Mouse (Mus musculus) forebrain, embryonic 13.5 days (tissue): ENCODE measurements around the gene Asgr2. TPM values are rescaled to one million over a fixed set of nuclear protein-coding genes. Genes with fewer than 3 reads are reported as not detected.
"Not testable (repeated sequence)": the region's sequence is repeated elsewhere in the genome, so short reads cannot be mapped to it uniquely, and the experiment has no call there.

ENCODE experiments used
- ATAC-seq: fragments of 200-750 bp; cut with Nextera tagmentation; 2 replicates; pipeline ENCODE4 v1.8.0; 2017
- H3K27ac ChIP-seq: fragments of 300-500 bp; sonication (generic); 2 replicates; pipeline ENCODE4 v1.5.1; 2015; ENCODE audit warnings: inconsistent platforms, mild to moderate bottlenecking, moderate library complexity
- H3K27me3 ChIP-seq: fragments of 300-500 bp; sonication (generic); 2 replicates; pipeline ENCODE4 v1.6.1; 2015; ENCODE audit warnings: mild to moderate bottlenecking, inconsistent platforms
- H3K36me3 ChIP-seq: fragments of 300-500 bp; sonication (generic); 2 replicates; pipeline ENCODE4 v1.6.1; 2015; ENCODE audit warnings: mild to moderate bottlenecking, inconsistent platforms; ENCODE audit not compliant: poor library complexity, severe bottlenecking
- H3K4me1 ChIP-seq: fragments of 300-500 bp; sonication (generic); 2 replicates; pipeline ENCODE4 v1.6.1; 2015; ENCODE audit warnings: inconsistent platforms
- H3K4me2 ChIP-seq: fragments of 300-500 bp; sonication (generic); 2 replicates; pipeline ENCODE4 v1.6.1; 2015; ENCODE audit warnings: inconsistent platforms, mild to moderate bottlenecking, moderate library complexity
- H3K4me3 ChIP-seq: fragments of 300-500 bp; sonication (generic); 2 replicates; pipeline ENCODE4 v1.5.1; 2015; ENCODE audit warnings: mild to moderate bottlenecking, inconsistent platforms
- H3K9ac ChIP-seq: fragments of 300-500 bp; sonication (generic); 2 replicates; pipeline ENCODE4 v1.6.1; 2015; ENCODE audit warnings: mild to moderate bottlenecking, inconsistent platforms
- H3K9me3 ChIP-seq: fragments of 300-500 bp; sonication (generic); replicated peaks from 2 replicates; pipeline ENCODE4 v1.6.1; 2016; ENCODE audit warnings: inconsistent platforms
- WGBS: fragments of 180-500 bp; shearing (Covaris S2); methylation state at CpG from one replicate; pipeline ENCODE4 v1.1.7; 2015; 5-methylcytosine and 5-hydroxymethylcytosine counted together
- polyA plus RNA-seq: library from polyadenylated mRNA; unstranded; fragments of >200 nt; fragmentation: Nextera tagmentation; extraction: Ambion mirVana; gene quantifications from 2 replicates; pipeline ENCODE4 v1.2.1, GENCODE M21; 2015

The Asgr2 gene
- polyA plus RNA-seq, 1 experiment from 2014 or later = not detected

DNA sequence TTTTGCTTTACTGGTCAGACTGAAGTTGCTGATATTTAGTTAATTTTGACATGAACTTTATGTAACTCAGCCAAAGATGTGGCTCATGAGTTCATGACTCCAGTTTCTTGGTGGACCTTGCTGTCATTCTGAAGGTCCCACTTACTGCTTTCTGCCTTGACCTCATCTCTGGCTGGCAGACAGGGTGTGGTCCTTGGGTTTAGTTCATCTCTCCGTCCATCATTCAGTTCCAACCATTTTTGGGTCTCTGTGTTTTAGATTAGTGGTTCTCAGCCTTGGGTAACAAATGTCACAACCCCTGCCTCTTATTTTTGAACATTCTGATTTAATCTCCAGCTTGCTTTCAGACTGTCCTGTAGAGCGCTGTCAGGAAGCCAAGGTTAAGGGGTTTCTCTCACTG lies 7.4 kb downstream of the Asgr2 start:
- H3K4me1 ChIP-seq = no peaks in the 10 kb centered on the region
- H3K27me3 ChIP-seq = no peaks in the 10 kb centered on the region
- no peaks in the 10 kb centered on the region for H3K36me3 ChIP-seq
- no peak for ATAC-seq
- H3K9ac ChIP-seq = no peak overlapping the region
- WGBS = 93% methylated on average over 2 of the region's 2 CpGs
- no peak overlapping the region for H3K27ac ChIP-seq
- H3K4me2 ChIP-seq = no peak overlapping the region
- H3K4me3 ChIP-seq = no peak overlapping the region
- H3K9me3 ChIP-seq = no peaks in the 10 kb centered on the region

DNA sequence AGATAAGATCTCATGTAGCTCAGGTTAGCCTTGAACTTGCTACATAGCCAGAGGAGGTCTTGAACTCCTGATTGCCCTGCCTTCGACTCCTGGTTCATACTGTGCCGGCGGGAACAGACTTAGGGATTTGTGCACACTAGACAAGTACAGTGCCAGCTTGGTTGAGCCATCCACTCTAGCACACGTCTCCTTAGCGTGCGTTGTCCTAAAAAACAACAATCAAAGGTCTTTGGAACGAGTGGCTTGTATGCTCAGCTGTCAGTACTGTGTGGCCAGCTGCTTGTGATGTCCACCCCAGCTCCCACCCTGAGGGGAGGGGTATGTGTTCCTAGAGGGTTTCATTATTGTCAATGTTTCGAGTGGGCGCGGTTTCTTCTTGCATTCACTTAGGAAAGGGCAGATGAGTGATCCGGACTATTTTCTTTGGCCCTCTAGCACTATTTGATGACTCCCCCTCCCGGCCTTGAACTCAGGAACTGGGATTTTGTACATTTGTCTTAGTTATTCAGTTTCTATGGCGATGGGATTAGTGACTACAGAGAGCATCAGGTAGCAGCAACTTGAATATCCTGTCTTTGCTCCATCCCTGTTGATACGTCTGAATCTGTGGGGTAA lies 11.4 kb downstream of the Asgr2 start:
- no peak overlapping the region for H3K27ac ChIP-seq
- no peak for ATAC-seq

DNA sequence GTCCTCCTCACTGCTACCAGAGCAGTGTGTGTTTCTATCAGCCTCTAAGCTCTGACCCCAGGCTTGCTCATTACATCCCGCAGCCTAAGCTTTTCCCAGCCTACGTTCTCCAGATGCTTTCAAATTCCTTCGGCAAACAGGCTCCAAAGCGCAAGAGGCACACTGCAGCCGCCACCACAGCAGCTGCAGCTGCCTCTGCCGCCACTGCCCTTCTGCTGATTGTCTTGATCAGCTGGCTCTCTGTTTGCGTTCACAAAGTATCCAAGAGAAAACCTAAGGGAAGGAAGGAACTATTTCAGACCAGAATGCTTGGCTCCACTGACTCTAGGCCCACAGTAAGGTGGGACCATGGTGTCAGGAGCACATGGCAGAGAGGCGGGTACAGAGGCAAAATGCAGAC lies 14.6 kb downstream of the Asgr2 start:
- no peak overlapping the region for H3K4me3 ChIP-seq
- H3K27ac ChIP-seq = no peak overlapping the region
- H3K9me3 ChIP-seq = 0 out of 2 replicates have a peak, but pooled peaks cover 3% of the 10 kb centered on the region
- 77% methylated on average over 8 of the region's 8 CpGs for WGBS
- H3K27me3 ChIP-seq = no peaks in the 10 kb centered on the region
- no peaks in the 10 kb centered on the region for H3K4me1 ChIP-seq
- H3K36me3 ChIP-seq = no peaks in the 10 kb centered on the region
- no peak overlapping the region for H3K9ac ChIP-seq
- no peak for ATAC-seq
- no peak overlapping the region for H3K4me2 ChIP-seq

More for the DNA sequence above, 11.4 kb downstream of the Asgr2 start:
- no peak overlapping the region for H3K9ac ChIP-seq
- H3K9me3 ChIP-seq = no peaks in the 10 kb centered on the region
- no peaks in the 10 kb centered on the region for H3K36me3 ChIP-seq
- H3K4me3 ChIP-seq = no peak overlapping the region
- H3K4me2 ChIP-seq = no peak overlapping the region
- no peaks in the 10 kb centered on the region for H3K4me1 ChIP-seq
- no peaks in the 10 kb centered on the region for H3K27me3 ChIP-seq
- 83% methylated on average over 14 of the region's 14 CpGs for WGBS

DNA sequence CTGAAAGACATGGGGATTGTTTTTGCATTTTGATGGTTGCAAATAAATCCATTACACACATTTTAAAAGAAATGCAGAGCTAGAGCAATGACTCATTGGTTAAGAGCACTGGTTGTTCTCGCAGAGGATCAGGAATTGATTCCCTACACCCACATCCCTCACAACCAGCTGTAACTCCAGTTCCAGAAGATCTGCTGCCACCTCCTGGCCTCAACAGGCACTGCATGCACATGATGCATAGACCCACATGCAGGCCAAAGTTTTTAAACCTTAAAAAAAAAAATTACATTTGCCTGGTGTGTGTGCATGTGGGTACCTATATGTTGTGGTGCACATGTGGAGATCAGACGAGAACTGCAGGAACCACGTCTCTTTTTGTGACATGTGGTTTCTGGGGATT lies 17.7 kb downstream of the Asgr2 start:
- Histone ChIP-seq H3K27me3 (no peaks in the 10 kb centered on the region), H3K4me3 (no peak overlapping the region), H3K9ac (no peak overlapping the region), H3K9me3 (0 out of 2 replicates have a peak, but pooled peaks cover 3% of the 10 kb centered on the region), H3K4me1 (no peaks in the 10 kb centered on the region), H3K27ac (no peak overlapping the region), H3K4me2 (no peak overlapping the region), H3K36me3 (no peaks in the 10 kb centered on the region)
- ATAC-seq = no peak
- 70% methylated on average over 3 of the region's 3 CpGs for WGBS

DNA sequence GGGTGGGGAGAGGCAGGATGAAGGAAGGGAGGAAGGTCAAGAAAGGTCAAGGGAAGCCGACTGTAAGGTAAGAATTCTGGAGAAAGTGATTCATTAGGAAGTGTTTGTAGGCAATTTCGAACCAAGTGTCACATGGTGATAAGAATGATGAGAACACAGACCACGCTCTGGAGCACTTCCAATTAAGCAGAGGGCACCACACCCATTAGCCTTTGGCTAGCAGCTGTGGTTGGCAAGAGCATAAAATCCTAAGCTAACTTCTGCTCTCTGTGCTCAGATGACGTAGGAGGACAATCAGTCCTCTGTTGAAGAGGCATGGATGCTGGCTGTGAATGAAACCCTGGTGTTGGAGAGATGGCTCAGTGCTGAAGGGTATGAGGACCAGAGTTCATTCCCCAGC lies 22.1 kb downstream of the Asgr2 start:
- H3K9ac ChIP-seq = no peak overlapping the region
- WGBS = 79% methylated on average over 4 of the region's 4 CpGs
- H3K27ac ChIP-seq = no peak overlapping the region
- no peaks in the 10 kb centered on the region for H3K4me1 ChIP-seq
- ATAC-seq = no peak
- no peak overlapping the region for H3K4me3 ChIP-seq
- H3K27me3 ChIP-seq = no peaks in the 10 kb centered on the region
- H3K4me2 ChIP-seq = no peak overlapping the region
- peaks cover 8% of the 10 kb centered on the region; the same call in 1 of the 2 replicates for H3K9me3 ChIP-seq
- H3K36me3 ChIP-seq = no peaks in the 10 kb centered on the region

DNA sequence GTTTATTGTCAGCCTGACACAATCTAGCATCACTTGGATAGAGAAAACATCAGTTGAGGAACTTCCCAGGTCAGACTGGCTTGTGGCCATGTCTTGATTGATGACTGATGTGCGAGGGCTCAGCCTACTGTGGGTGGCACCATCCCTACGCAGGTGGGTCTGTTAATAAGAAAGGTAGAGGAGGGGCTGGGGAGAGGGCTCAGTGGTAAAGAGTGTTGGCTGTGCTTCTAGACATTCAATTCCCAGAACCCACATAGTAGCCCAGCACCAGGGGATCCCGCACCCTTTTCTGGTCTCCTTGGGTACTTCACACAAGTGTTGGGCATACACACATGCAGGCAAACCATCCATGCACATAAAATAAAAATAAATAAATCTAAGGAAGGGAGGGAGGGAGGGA lies 23.5 kb downstream of the Asgr2 start:
- H3K4me2 ChIP-seq = no peak overlapping the region
- H3K9ac ChIP-seq = no peak overlapping the region
- H3K27ac ChIP-seq = no peak overlapping the region
- ATAC-seq = no peak
- no peaks in the 10 kb centered on the region for H3K4me1 ChIP-seq
- no peaks in the 10 kb centered on the region for H3K27me3 ChIP-seq
- 89% methylated on average over 3 of the region's 3 CpGs for WGBS
- H3K4me3 ChIP-seq = no peak overlapping the region
- H3K36me3 ChIP-seq = no peaks in the 10 kb centered on the region
- H3K9me3 ChIP-seq = peaks cover 13% of the 10 kb centered on the region; the same call in 1 of the 2 replicates

DNA sequence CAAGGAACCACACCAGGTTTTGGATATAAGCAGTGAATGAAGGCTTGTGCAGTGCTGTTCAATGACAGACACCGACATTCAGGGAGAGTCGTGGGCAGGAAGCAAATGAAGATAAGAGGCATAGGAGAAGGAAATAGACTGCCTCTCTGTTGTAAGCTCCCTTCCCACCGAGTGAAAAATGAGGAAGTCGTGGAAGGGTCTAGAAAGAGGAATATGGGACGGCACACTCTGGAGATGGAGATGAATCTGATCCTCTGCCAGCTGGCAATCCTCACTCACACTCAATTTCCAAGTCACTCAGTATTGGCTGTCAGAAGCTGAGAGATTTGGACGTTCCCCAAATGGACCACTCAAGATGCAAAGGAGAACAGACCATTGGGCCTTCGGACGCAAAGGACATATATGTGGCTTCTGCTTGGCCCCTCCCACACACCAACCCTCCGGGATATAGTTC lies 37.5 kb downstream of the Asgr2 start, which contains the start of gene Mgl2:
Gene Mgl2, plus strand, starts transcription at position 404 of the 454 bp plus-strand sequence.
- H3K27ac ChIP-seq = no peak within 1 kb of the TSS
- H3K9me3 ChIP-seq = no peaks in the 10 kb centered on the region
- no peaks in the 10 kb centered on the region for H3K27me3 ChIP-seq
- ATAC-seq = no peak
- no peak within 1 kb of the TSS for H3K4me2 ChIP-seq
- WGBS = 90% methylated on average over 9 of the region's 9 CpGs
- H3K36me3 ChIP-seq = no peaks in the 10 kb centered on the region
- H3K9ac ChIP-seq = no peak within 1 kb of the TSS
- H3K4me3 ChIP-seq = no peak within 1 kb of the TSS
- H3K4me1 ChIP-seq = no peaks in the 10 kb centered on the region

DNA sequence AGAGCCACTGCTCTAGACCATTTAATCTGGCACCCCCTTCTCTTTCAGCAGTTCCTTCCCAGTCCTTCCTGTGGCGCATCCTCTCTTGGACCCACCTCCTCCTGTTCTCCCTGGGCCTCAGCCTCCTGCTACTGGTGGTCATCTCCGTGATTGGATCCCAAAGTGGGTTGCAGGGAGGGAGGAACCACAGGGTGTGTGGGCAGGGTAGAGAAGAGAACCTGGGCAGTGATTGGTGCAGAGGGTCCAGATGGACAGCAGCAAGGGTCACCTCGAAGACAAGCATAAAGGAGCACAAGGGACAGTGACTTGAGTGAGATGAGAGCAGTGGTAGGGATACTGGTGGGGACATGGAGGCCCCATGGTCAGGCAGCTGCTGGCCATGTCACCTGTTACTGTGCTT lies 42.6 kb downstream of the Asgr2 start:
- H3K9ac ChIP-seq, H3K4me1 ChIP-seq, H3K27ac ChIP-seq, H3K36me3 ChIP-seq, H3K4me2 ChIP-seq, H3K4me3 ChIP-seq, ATAC-seq, H3K27me3 ChIP-seq, H3K9me3 ChIP-seq: not testable (repeated sequence)
- 72% methylated on average over 3 of the region's 3 CpGs for WGBS

- not testable (repeated sequence) for H3K4me1 ChIP-seq, H3K27ac ChIP-seq, H3K4me2 ChIP-seq, H3K27me3 ChIP-seq, H3K36me3 ChIP-seq, H3K9ac ChIP-seq, ATAC-seq, H3K4me3 ChIP-seq, H3K9me3 ChIP-seq
- WGBS = 92% methylated on average over 8 of the region's 8 CpGs
Observed at GRCm38 (mm10) chr11:70135925-70136324, 43.5 kb downstream of the Asgr2 start.

DNA sequence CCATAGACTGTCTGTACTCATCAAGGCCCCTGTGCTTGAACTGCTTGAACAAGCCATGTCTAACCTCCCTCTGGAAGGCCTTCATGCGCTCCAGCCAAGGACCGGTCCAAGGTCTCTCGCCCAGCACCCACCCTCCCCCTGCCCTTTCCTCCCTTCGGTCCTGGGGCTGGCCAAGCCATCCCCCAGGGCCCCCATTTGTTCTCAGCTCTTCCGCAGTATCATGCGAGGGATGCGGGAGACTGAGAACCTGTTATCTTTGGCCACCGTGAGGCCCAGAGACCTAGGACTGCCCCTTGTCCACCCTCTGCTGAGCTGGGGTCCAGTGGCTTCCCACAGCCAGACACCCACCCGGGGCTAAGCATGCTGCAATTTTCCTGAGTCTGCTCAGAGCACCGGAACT lies 46.7 kb downstream of the Asgr2 start:
- WGBS = 88% methylated on average over 10 of the region's 10 CpGs
- Histone ChIP-seq H3K36me3 (no peaks in the 10 kb centered on the region), H3K9me3 (no peaks in the 10 kb centered on the region), H3K4me1 (no peaks in the 10 kb centered on the region), H3K27me3 (no peaks in the 10 kb centered on the region), H3K4me3 (no peak overlapping the region), H3K4me2 (no peak overlapping the region), H3K9ac (no peak overlapping the region), H3K27ac (no peak overlapping the region)
- ATAC-seq = no peak

DNA sequence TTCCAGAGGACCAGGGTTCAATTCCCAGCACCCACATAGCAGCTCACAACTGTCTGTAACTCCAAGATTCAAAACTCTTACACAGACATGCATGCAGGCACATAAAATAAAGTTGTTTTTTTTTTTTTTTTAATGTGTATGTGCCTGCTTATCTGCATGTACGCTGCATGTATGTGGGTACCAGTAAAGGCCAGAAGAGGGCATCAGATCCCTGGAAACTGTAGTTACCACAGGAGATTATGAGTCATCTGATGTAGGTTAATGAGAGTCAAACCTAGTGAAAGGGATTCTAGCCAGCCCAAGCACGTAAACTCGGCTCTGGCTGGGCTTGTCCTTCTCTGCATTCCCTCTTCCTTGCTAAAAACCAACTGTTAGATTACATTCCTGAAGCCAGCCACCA lies 58.6 kb downstream of the Asgr2 start:
- 62% methylated on average over 3 of the region's 3 CpGs for WGBS
- H3K4me1 ChIP-seq = no peaks in the 10 kb centered on the region
- no peak for ATAC-seq

More for the DNA sequence above, 58.6 kb downstream of the Asgr2 start:
- Histone ChIP-seq H3K27ac (no peak overlapping the region), H3K9ac (no peak overlapping the region), H3K9me3 (no peaks in the 10 kb centered on the region), H3K4me2 (no peak overlapping the region), H3K36me3 (no peaks in the 10 kb centered on the region), H3K27me3 (no peaks in the 10 kb centered on the region), H3K4me3 (no peak overlapping the region)
